Mouse (Mus musculus) embryonic fibroblast, embryonic 13.5 days (primary cell): ENCODE results near the gene Unc5a. TPM values are rescaled to one million over a fixed set of nuclear protein-coding genes. Genes with fewer than 3 reads are reported as not detected.

Experiments used
- H3K27ac ChIP-seq: 2 replicates; pipeline ENCODE4 v1.5.1; 2012; ENCODE audit warnings: low read length, control low read depth, inconsistent platforms; ENCODE audit not compliant: insufficient read depth
- H3K4me1 ChIP-seq: 2 replicates; pipeline ENCODE4 v1.6.1; 2011; ENCODE audit warnings: low read length; ENCODE audit not compliant: control insufficient read depth, insufficient read depth
- H3K4me3 ChIP-seq: 2 replicates; pipeline ENCODE4 v1.5.1; 2011; ENCODE audit warnings: mild to moderate bottlenecking, control low read depth, low read length; ENCODE audit not compliant: insufficient read depth
- CTCF ChIP-seq: IDR thresholded peaks from 2 replicates; pipeline ENCODE4 v1.5.1; 2011; ENCODE audit warnings: mild to moderate bottlenecking, control low read depth, low read length, moderate library complexity, borderline replicate concordance; ENCODE audit not compliant: insufficient read depth
- POLR2A ChIP-seq: IDR thresholded peaks from 2 replicates; pipeline ENCODE4 v1.6.1; 2011; ENCODE audit warnings: low read depth, mild to moderate bottlenecking, control low read depth, low read length, moderate library complexity
- polyA plus RNA-seq: library from polyadenylated mRNA; stranded (reverse); fragments of >200 nt; gene quantifications from 2 replicates; pipeline ENCODE4 v1.2.4, GENCODE M21; 2011; ENCODE audit warnings: low read depth; ENCODE audit not compliant: missing spikeins, insufficient read length

Gene Unc5a
- polyA plus RNA-seq, 1 experiment = 2.5 TPM

DNA sequence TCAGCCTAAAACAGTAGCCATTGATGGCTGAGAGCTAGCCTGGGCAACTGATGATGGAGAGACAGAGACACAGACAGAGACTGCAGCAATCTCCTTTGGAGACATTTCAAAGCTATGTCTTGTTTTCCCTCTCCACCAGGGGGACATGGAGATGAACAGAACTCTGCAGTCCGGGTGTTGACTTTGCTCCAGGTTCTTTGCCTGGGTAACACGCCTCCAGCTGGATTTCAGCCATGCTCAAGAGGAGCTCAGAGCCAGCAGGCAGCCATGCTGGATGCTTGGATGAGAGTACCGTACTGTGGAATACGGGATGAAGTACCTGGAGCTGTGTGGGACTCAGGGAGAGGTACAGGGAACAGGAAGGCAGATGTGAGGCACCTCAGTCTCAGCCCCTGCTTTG lies 22.6 kb upstream of the Unc5a start:
- no peak overlapping the region for H3K27ac ChIP-seq
- TF ChIP-seq POLR2A = no peak
- TF ChIP-seq CTCF = no peak
- no peaks in the 10 kb centered on the region for H3K4me1 ChIP-seq

GRCm38 (mm10) chr13:54930123-54930522 lies 19.1 kb upstream of the Unc5a start:
- H3K4me3 ChIP-seq = no peak overlapping the region
- H3K4me1 ChIP-seq = no peaks in the 10 kb centered on the region
- TF ChIP-seq CTCF (no peak), POLR2A (no peak)
- no peak overlapping the region for H3K27ac ChIP-seq

More for the DNA sequence above, 22.6 kb upstream of the Unc5a start:
- H3K4me3 ChIP-seq = no peak overlapping the region

- H3K4me3 ChIP-seq = no peak overlapping the region
- no peak overlapping the region for H3K27ac ChIP-seq
- no peaks in the 10 kb centered on the region for H3K4me1 ChIP-seq
- TF ChIP-seq POLR2A = no peak
- no peak for TF ChIP-seq CTCF
Measured at GRCm38 (mm10) chr13:54934873-54935272, 14.3 kb upstream of the Unc5a start.

- Histone ChIP-seq H3K4me3 (no peak overlapping the region), H3K4me1 (no peaks in the 10 kb centered on the region), H3K27ac (no peak overlapping the region)
- TF ChIP-seq CTCF (no peak), POLR2A (no peak)
Measured at GRCm38 (mm10) chr13:54936173-54936572, 13.0 kb upstream of the Unc5a start.

DNA sequence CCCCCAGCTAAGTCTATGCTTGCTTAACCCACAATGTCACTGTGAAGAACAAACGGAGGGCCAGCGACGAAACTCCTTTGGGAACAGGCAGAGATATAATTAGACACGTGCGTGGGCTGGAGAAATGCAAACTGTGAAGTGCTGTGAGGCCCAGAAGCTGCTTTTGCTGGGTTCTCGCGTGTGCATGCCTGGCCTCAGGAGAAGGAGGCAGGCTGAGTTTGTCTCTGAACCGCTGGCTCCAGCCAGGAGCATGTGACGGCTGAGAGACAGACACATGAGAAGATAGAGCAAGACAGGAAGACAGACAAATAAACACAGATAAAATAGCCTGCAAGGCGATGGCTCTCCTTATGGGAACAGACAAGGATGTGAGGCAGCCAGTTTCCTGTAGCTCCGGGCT lies 11.3 kb upstream of the Unc5a start:
- no peak overlapping the region for H3K4me3 ChIP-seq
- TF ChIP-seq POLR2A (no peak), CTCF (no peak)
- no peaks in the 10 kb centered on the region for H3K4me1 ChIP-seq
- no peak overlapping the region for H3K27ac ChIP-seq

- no peak overlapping the region for H3K27ac ChIP-seq
- no peak overlapping the region for H3K4me3 ChIP-seq
- no peaks in the 10 kb centered on the region for H3K4me1 ChIP-seq
- TF ChIP-seq POLR2A (no peak), CTCF (no peak)
Measured at GRCm38 (mm10) chr13:54938493-54938892, 10.7 kb upstream of the Unc5a start.

DNA sequence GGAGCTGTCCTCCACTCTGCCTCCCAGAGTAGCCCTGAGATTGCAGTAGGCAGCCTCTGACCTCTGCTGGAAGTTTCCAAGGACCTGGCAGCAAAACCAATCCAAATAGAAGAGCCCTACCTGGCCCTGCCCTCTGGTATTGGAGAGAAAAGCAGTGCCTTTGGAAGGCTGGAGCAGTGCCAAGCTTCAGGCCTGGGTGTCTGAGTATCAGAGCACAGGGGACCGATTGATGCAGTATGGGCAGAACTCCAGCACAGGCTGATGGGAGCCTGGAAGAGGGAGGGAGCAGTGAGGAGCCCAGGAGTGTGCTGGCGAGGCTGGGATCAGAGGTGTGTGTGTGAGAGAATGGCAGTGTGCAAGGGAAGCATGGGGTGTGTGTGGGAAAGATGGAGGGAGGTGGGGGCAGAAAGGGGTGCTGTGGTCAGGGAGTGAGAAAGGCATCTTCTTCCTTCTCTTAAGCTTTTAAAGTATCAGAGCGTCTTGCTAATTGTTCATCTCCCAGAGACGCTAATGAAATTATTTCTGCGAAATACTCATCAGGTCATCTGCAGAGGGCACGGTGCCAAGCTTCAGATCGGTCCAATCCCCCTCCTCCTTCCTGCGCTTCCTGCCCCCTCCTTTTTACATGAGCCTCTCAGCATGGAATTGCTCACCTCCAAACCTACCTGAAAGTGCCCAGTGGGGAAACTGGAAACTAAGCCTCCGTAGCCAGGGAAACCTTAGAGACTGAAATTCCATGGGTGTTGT lies 4.6 kb upstream of the Unc5a start:
- Histone ChIP-seq H3K4me1 (no peaks in the 10 kb centered on the region), H3K27ac (no peak overlapping the region), H3K4me3 (no peak overlapping the region)
- TF ChIP-seq POLR2A = no peak
- no peak for TF ChIP-seq CTCF

- Histone ChIP-seq H3K4me3 (no peak overlapping the region), H3K4me1 (no peaks in the 10 kb centered on the region), H3K27ac (no peak overlapping the region)
- TF ChIP-seq POLR2A = no peak
- no peak for TF ChIP-seq CTCF
Measured at GRCm38 (mm10) chr13:54945332-54945731, 3.9 kb upstream of the Unc5a start.

DNA sequence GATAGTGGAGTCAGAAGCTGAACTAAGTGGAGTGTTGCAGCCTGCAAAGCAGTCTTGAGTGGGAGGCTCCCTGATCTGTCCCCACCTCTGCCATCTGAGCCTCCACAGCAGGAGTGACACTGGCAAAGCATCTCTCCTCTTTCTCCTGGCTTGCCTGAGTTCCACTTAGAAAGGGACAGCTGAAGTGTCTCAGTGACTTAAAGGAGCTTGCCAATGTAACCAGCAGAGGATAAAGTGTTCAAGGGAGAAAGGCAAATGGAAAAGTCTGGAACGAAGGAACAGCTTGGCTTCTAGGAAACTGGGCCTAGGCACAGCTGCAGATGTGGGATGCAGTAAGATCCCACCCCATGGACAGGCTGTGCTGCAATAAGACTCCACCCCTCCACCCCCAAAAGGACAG lies 2.8 kb upstream of the Unc5a start:
- TF ChIP-seq CTCF (no peak), POLR2A (no peak)
- Histone ChIP-seq H3K27ac (no peak overlapping the region), H3K4me3 (no peak overlapping the region), H3K4me1 (no peaks in the 10 kb centered on the region)

DNA sequence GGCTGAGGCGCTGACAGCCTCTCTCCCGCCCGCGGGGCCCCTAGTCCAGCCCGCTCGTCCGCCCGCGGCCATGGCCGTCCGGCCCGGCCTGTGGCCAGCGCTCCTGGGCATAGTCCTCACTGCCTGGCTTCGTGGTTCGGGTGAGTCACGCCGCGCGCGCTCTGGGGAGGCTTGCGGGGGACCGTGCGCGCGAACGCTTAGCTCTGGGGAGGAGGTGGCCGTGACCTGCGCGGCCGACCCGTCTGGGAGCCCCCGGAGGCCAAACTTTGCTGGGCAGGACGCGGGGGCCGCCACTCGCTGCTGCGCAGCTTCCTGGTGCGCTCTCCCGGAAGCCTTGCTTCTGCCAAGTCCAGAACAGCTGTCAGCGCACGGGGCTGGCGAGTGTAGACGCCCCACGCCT lies 381 bp downstream of the Unc5a start:
- TF ChIP-seq CTCF = no peak
- TF ChIP-seq POLR2A = no peak
- Histone ChIP-seq H3K4me1 (no peaks in the 10 kb centered on the region), H3K4me3 (peak overlapping the region; percentile 42), H3K27ac (no peak overlapping the region)

- Histone ChIP-seq H3K27ac (no peak overlapping the region), H3K4me3 (no peak overlapping the region), H3K4me1 (no peaks in the 10 kb centered on the region)
- TF ChIP-seq CTCF = no peak
- TF ChIP-seq POLR2A = no peak
Measured at GRCm38 (mm10) chr13:54950131-54950530, 920 bp downstream of the Unc5a start.
